Mouse (Mus musculus): ENCODE data around the gene Tuba3a. TPM values are rescaled to one million over a fixed set of nuclear protein-coding genes. Genes with fewer than 3 reads are reported as not detected.
"Not testable (repeated sequence)": the region's sequence is repeated elsewhere in the genome, so short reads cannot be mapped to it uniquely, and the experiment has no call there.

Gene Tuba3a
- polyA plus RNA-seq, 1 experiment from 2014 or later, result not detected

DNA sequence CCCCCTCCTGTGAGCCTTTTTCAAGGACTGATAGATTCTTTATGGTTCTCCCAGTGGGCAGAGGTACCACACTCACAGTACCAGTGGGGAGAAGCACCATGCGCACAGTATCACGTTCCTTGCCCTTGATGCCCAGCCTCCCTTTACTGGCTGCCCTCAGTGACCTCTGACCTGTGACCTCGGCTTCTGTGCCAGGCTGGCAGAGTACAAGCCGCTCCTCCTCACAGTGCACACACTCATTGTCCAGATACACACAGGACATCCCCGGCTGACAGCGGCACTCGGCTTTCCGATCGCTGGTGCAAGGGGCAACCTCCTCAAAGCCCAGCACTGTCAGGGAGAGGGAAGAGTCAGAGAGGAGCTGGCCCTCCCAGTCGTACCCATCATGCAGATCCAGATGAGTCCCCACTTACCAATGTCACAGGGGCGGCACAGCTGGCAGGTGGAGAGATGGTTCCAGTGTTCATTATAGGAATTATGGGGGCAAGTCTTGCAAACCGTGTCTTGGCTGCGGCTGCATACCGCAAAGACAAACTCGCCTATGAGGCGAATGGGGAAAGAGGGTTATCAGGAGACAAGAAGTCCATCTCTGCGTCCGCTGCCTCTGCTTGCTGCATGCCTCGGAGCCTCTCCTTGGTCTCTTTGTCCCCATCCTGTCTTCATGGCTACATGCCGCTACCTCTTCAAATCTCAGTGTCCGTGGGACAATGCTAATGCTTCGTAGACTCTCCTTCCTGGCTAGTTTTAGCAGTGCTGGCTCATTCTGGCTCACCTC lies 26.9 kb upstream of the Tuba3a start:
- Histone ChIP-seq H3K9me3 (ENCODE audit: control insufficient read depth, low read length) (no peaks in the 10 kb centered on the region), H3K4me1 (ENCODE audit: control insufficient read depth, insufficient read depth, low read length) (peaks cover 19% of the 10 kb centered on the region; the same call in 1 of the 2 replicates), H3K36me3 (ENCODE audit: control insufficient read depth, insufficient read depth, low read length) (peaks cover 9% of the 10 kb centered on the region; the same call in 1 of the 2 replicates), H3K4me3 (ENCODE audit: low read length) (peak overlapping the region; percentile 57), H3K4me2 (replicated peaks; ENCODE audit: low read depth, low read length) (peak overlapping the region; percentile 71), H3K9ac (ENCODE audit: low read depth, low read length) (peak overlapping the region; percentile 88), H3K27ac (ENCODE audit: low read depth, low read length) (peak overlapping the region; percentile 75; the same call in 1 of the 2 replicates), H3K27me3 (ENCODE audit: control insufficient read depth, insufficient read depth, low read length) (no peaks in the 10 kb centered on the region)
- ATAC-seq (ENCODE audit: low FRiP score, low TSS enrichment), result peak; percentile 3; the same call in 1 of the 2 replicates
- WGBS, result 61% methylated on average over 22 of the region's 22 CpGs

DNA sequence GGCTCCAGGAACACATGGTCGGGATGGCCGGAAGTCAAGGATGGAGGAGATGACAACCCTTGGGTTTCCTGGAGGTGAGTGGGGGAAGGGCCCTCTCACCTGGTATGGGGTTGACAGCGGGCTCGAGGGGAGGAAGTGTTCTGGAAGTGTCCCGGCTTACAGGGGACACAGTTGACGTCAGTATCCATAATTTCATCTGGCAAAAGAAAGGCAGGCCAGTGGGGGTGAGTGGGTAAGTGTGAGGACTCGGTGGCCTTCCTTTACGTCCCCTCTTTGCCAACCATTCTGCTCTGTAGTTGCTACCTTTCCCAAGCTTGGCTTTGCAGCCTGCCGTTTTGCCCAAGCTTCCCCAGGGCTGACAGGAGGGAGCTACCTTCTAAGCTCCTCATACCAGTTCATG lies 26.3 kb upstream of the Tuba3a start:
- H3K9me3 ChIP-seq (ENCODE audit: control insufficient read depth, low read length), result no peaks in the 10 kb centered on the region
- no peak for ATAC-seq (ENCODE audit: low FRiP score, low TSS enrichment)
- H3K36me3 ChIP-seq (ENCODE audit: control insufficient read depth, insufficient read depth, low read length), result peaks cover 11% of the 10 kb centered on the region; the same call in 1 of the 2 replicates
- 84% methylated on average over 9 of the region's 9 CpGs for WGBS
- H3K4me2 ChIP-seq (replicated peaks; ENCODE audit: low read depth, low read length), result peak overlapping the region; percentile 71
- peak overlapping the region; percentile 57 for H3K4me3 ChIP-seq (ENCODE audit: low read length)
- peaks cover 19% of the 10 kb centered on the region; the same call in 1 of the 2 replicates for H3K4me1 ChIP-seq (ENCODE audit: control insufficient read depth, insufficient read depth, low read length)
- H3K27me3 ChIP-seq (ENCODE audit: control insufficient read depth, insufficient read depth, low read length), result no peaks in the 10 kb centered on the region
- no peak overlapping the region for H3K27ac ChIP-seq (ENCODE audit: low read depth, low read length)
- H3K9ac ChIP-seq (ENCODE audit: low read depth, low read length), result no peak overlapping the region

- H3K4me1 ChIP-seq (ENCODE audit: control insufficient read depth, insufficient read depth, low read length), result peaks cover 18% of the 10 kb centered on the region; the same call in 1 of the 2 replicates
- no peak overlapping the region for H3K4me3 ChIP-seq (ENCODE audit: low read length)
- peaks cover 20% of the 10 kb centered on the region; the same call in 1 of the 2 replicates for H3K36me3 ChIP-seq (ENCODE audit: control insufficient read depth, insufficient read depth, low read length)
- H3K27ac ChIP-seq (ENCODE audit: low read depth, low read length), result no peak overlapping the region
- H3K4me2 ChIP-seq (replicated peaks; ENCODE audit: low read depth, low read length), result no peak overlapping the region
- no peaks in the 10 kb centered on the region for H3K27me3 ChIP-seq (ENCODE audit: control insufficient read depth, insufficient read depth, low read length)
- 52% methylated on average over 5 of the region's 5 CpGs for WGBS
- H3K9me3 ChIP-seq (ENCODE audit: control insufficient read depth, low read length), result no peaks in the 10 kb centered on the region
- no peak overlapping the region for H3K9ac ChIP-seq (ENCODE audit: low read depth, low read length)
- no peak for ATAC-seq (ENCODE audit: low FRiP score, low TSS enrichment)
Measured at GRCm38 (mm10) chr6:125309406-125309805, 23.6 kb upstream of the Tuba3a start.

DNA sequence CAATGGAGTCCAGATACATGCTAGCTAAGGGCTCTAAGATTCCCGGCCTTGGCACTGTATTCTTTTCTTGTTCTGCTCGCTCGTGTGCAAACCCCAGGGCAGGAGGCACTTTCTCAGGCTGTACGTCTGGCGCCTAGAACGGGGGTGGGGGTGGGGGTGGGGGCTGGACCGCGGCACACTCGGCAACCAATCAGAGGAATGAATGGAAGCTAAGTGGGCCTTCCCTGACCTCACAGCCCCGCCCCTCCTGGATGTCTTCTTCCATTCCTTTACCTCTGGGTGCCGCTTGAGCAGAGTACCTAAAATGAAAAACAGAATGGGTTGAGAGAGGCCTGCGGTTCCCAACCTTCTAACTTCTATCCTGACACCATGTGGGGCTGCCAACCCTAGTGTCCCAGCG lies 23.1 kb upstream of the Tuba3a start:
- no peaks in the 10 kb centered on the region for H3K27me3 ChIP-seq (ENCODE audit: control insufficient read depth, insufficient read depth, low read length)
- 22% methylated on average over 13 of the region's 13 CpGs for WGBS
- ATAC-seq (ENCODE audit: low FRiP score, low TSS enrichment), result no peak
- H3K4me1 ChIP-seq (ENCODE audit: control insufficient read depth, insufficient read depth, low read length), result peaks cover 14% of the 10 kb centered on the region; the same call in 1 of the 2 replicates
- H3K27ac ChIP-seq (ENCODE audit: low read depth, low read length), result no peak overlapping the region
- peaks cover 20% of the 10 kb centered on the region; the same call in 1 of the 2 replicates for H3K36me3 ChIP-seq (ENCODE audit: control insufficient read depth, insufficient read depth, low read length)
- H3K9me3 ChIP-seq (ENCODE audit: control insufficient read depth, low read length), result no peaks in the 10 kb centered on the region
- no peak overlapping the region for H3K9ac ChIP-seq (ENCODE audit: low read depth, low read length)
- H3K4me2 ChIP-seq (replicated peaks; ENCODE audit: low read depth, low read length), result no peak overlapping the region
- no peak overlapping the region for H3K4me3 ChIP-seq (ENCODE audit: low read length)

- H3K27ac ChIP-seq (ENCODE audit: low read depth, low read length), result no peak overlapping the region
- no peak for ATAC-seq (ENCODE audit: low FRiP score, low TSS enrichment)
- no peak overlapping the region for H3K9ac ChIP-seq (ENCODE audit: low read depth, low read length)
- H3K4me1 ChIP-seq (ENCODE audit: control insufficient read depth, insufficient read depth, low read length), result peaks cover 3% of the 10 kb centered on the region; the same call in 1 of the 2 replicates
- 97% methylated on average over 5 of the region's 5 CpGs for WGBS
- no peaks in the 10 kb centered on the region for H3K9me3 ChIP-seq (ENCODE audit: control insufficient read depth, low read length)
- H3K4me3 ChIP-seq (ENCODE audit: low read length), result no peak overlapping the region
- H3K36me3 ChIP-seq (ENCODE audit: control insufficient read depth, insufficient read depth, low read length), result peaks cover 20% of the 10 kb centered on the region; the same call in 1 of the 2 replicates
- H3K27me3 ChIP-seq (ENCODE audit: control insufficient read depth, insufficient read depth, low read length), result no peaks in the 10 kb centered on the region
- H3K4me2 ChIP-seq (replicated peaks; ENCODE audit: low read depth, low read length), result no peak overlapping the region
Measured at GRCm38 (mm10) chr6:125307091-125307490, 21.2 kb upstream of the Tuba3a start.

DNA sequence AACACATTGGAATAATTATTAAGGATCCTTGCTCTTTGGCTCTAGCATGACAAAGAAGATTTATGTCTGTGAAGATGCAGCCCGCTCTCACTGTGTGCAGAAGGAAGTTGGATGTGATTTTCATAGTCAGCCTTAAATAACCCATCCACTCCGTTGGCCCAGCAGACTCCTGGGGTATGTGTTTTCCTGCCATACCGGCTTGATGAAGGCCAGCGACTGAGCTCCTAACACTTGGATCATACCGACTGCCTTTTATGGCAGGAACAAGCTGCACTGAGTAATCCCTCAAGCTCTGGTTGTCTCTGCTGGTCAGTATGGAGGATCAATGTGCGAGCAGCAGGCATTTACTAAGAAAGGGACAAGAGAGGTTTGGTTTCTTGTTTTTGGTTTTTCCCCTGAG lies 19.6 kb upstream of the Tuba3a start:
- peaks cover 13% of the 10 kb centered on the region; the same call in 1 of the 2 replicates for H3K36me3 ChIP-seq (ENCODE audit: control insufficient read depth, insufficient read depth, low read length)
- H3K4me2 ChIP-seq (replicated peaks; ENCODE audit: low read depth, low read length), result no peak overlapping the region
- no peak for ATAC-seq (ENCODE audit: low FRiP score, low TSS enrichment)
- H3K27ac ChIP-seq (ENCODE audit: low read depth, low read length), result no peak overlapping the region
- H3K27me3 ChIP-seq (ENCODE audit: control insufficient read depth, insufficient read depth, low read length), result no peaks in the 10 kb centered on the region
- no peak overlapping the region for H3K9ac ChIP-seq (ENCODE audit: low read depth, low read length)
- no peaks in the 10 kb centered on the region for H3K9me3 ChIP-seq (ENCODE audit: control insufficient read depth, low read length)
- 81% methylated on average over 6 of the region's 6 CpGs for WGBS
- H3K4me1 ChIP-seq (ENCODE audit: control insufficient read depth, insufficient read depth, low read length), result 0 out of 2 replicates have a peak, but pooled peaks cover 3% of the 10 kb centered on the region
- no peak overlapping the region for H3K4me3 ChIP-seq (ENCODE audit: low read length)

GRCm38 (mm10) chr6:125304408-125304807 lies 18.6 kb upstream of the Tuba3a start:
- peaks cover 11% of the 10 kb centered on the region; the same call in 1 of the 2 replicates for H3K36me3 ChIP-seq (ENCODE audit: control insufficient read depth, insufficient read depth, low read length)
- not testable (repeated sequence) for H3K9ac ChIP-seq (ENCODE audit: low read depth, low read length); H3K9me3 ChIP-seq (ENCODE audit: control insufficient read depth, low read length); H3K4me3 ChIP-seq (ENCODE audit: low read length); ATAC-seq (ENCODE audit: low FRiP score, low TSS enrichment); H3K27me3 ChIP-seq (ENCODE audit: control insufficient read depth, insufficient read depth, low read length); H3K27ac ChIP-seq (ENCODE audit: low read depth, low read length); H3K4me1 ChIP-seq (ENCODE audit: control insufficient read depth, insufficient read depth, low read length); H3K4me2 ChIP-seq (replicated peaks; ENCODE audit: low read depth, low read length)
- 92% methylated on average over 7 of the region's 7 CpGs for WGBS

DNA sequence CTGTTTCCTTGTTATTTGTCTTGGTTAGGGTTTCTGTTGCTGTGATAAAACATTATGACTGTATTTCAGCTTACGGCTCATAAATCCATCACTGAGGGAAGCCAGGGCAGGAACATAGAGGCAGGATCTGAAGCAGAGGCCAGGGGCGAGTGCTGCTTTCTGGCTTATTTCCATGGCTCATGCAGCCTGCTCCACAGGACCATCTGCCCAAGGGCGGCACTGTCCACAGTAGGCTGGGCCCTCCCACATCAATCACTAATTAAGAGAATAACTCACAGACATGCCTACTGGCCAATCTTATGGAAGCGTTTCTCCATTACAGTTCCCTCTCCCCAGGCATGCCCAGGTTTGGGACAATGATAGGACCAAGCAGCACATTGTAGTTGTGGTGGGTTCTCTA lies 17.4 kb upstream of the Tuba3a start:
- WGBS, result 55% methylated on average over 4 of the region's 4 CpGs
- Histone ChIP-seq H3K9ac (ENCODE audit: low read depth, low read length) (no peak overlapping the region), H3K27me3 (ENCODE audit: control insufficient read depth, insufficient read depth, low read length) (no peaks in the 10 kb centered on the region), H3K4me1 (ENCODE audit: control insufficient read depth, insufficient read depth, low read length) (no peaks in the 10 kb centered on the region), H3K27ac (ENCODE audit: low read depth, low read length) (no peak overlapping the region), H3K9me3 (ENCODE audit: control insufficient read depth, low read length) (no peaks in the 10 kb centered on the region), H3K4me3 (ENCODE audit: low read length) (no peak overlapping the region), H3K36me3 (ENCODE audit: control insufficient read depth, insufficient read depth, low read length) (peaks cover 11% of the 10 kb centered on the region; the same call in 1 of the 2 replicates), H3K4me2 (replicated peaks; ENCODE audit: low read depth, low read length) (no peak overlapping the region)
- peak; percentile 41; the same call in 1 of the 2 replicates for ATAC-seq (ENCODE audit: low FRiP score, low TSS enrichment)
